Comparison of ENCODE assay signal across 12 mouse cellular contexts in genomic region chr4:126732111-126732510, GRCm38 (mm10). TPM values are rescaled to one million over a fixed set of nuclear protein-coding genes. Genes with fewer than 3 reads are reported as not detected.
DNase-seq lines count a peak whose midpoint lies in the region; ATAC-seq lines count a peak whose summit lies in the region.
"Had no signal": no experiment of that assay in that cellular context is flagged by ENCODE, and none has a peak within 500 bp of the region (broad histone marks: within the 10 kb centered on the region; RNA-seq: fewer than 3 reads in every experiment).

No protein-coding gene starts in this region.

- no peaks in the 10 kb centered on the region for H3K9me3 ChIP-seq in forebrain, embryonic 12.5 days
- no peaks in the 10 kb centered on the region for H3K9me3 ChIP-seq in forebrain, embryonic 16.5 days (ENCODE audit: control insufficient read depth, low read length)
- no peaks in the 10 kb centered on the region for H3K9me3 ChIP-seq in lung, embryonic 15.5 days
- H3K9me3 ChIP-seq in limb, embryonic 13.5 days = no peaks in the 10 kb centered on the region
- H3K9me3 ChIP-seq in stomach, embryonic 16.5 days (replicated peaks; ENCODE audit: control insufficient read depth, low read length) = no peaks in the 10 kb centered on the region

- H3K27me3 ChIP-seq in forebrain, embryonic 12.5 days = peaks cover 84% of the 10 kb centered on the region
- peaks cover 61% of the 10 kb centered on the region for H3K27me3 ChIP-seq in forebrain, embryonic 16.5 days (replicated peaks; ENCODE audit: control insufficient read depth, insufficient read depth, low read length)
- peaks cover 79% of the 10 kb centered on the region for H3K27me3 ChIP-seq in lung, embryonic 15.5 days
- peaks cover 87% of the 10 kb centered on the region for H3K27me3 ChIP-seq in limb, embryonic 13.5 days
- peaks cover 76% of the 10 kb centered on the region for H3K27me3 ChIP-seq in stomach, embryonic 16.5 days (ENCODE audit: control insufficient read depth, insufficient read depth, low read length)

- peaks cover 22% of the 10 kb centered on the region for H3K4me1 ChIP-seq in forebrain, embryonic 12.5 days
- H3K4me1 ChIP-seq in forebrain, embryonic 16.5 days (replicated peaks; ENCODE audit: control insufficient read depth, insufficient read depth, low read length) = peaks cover 10% of the 10 kb centered on the region
- peaks cover 21% of the 10 kb centered on the region for H3K4me1 ChIP-seq in lung, embryonic 15.5 days
- peaks cover 24% of the 10 kb centered on the region for H3K4me1 ChIP-seq in limb, embryonic 13.5 days
- peaks cover 13% of the 10 kb centered on the region; the same call in 1 of the 2 replicates for H3K4me1 ChIP-seq in stomach, embryonic 16.5 days (ENCODE audit: control insufficient read depth, insufficient read depth, low read length)

- WGBS in forebrain, embryonic 12.5 days = under 1% methylated on average over 18 of the region's 18 CpGs
- WGBS in forebrain, embryonic 16.5 days = 1% methylated on average over 18 of the region's 18 CpGs
- 3% methylated on average over 18 of the region's 18 CpGs for WGBS in lung, embryonic 15.5 days
- 5% methylated on average over 18 of the region's 18 CpGs for WGBS in limb, embryonic 13.5 days
- WGBS in stomach, embryonic 16.5 days = 4% methylated on average over 18 of the region's 18 CpGs

- H3K27ac ChIP-seq in forebrain, embryonic 12.5 days = no peak overlapping the region
- no peak overlapping the region for H3K27ac ChIP-seq in forebrain, embryonic 16.5 days (ENCODE audit: low read length)
- H3K27ac ChIP-seq in lung, embryonic 15.5 days = no peak overlapping the region
- H3K27ac ChIP-seq in limb, embryonic 13.5 days = no peak overlapping the region
- H3K27ac ChIP-seq in stomach, embryonic 16.5 days (ENCODE audit: low read length) = no peak overlapping the region

- H3K4me3 ChIP-seq in forebrain, embryonic 12.5 days (replicated peaks) = 0 out of 2 replicates have a peak overlapping the region, but pooled peaks have one; percentile 0
- H3K4me3 ChIP-seq in forebrain, embryonic 16.5 days (replicated peaks; ENCODE audit: low read length) = no peak overlapping the region
- H3K4me3 ChIP-seq in lung, embryonic 15.5 days = peak overlapping the region; percentile 1; the same call in 1 of the 2 replicates
- H3K4me3 ChIP-seq in limb, embryonic 13.5 days = peak overlapping the region; percentile 13
- H3K4me3 ChIP-seq in stomach, embryonic 16.5 days (replicated peaks; ENCODE audit: low read length) = peak overlapping the region; percentile 5; the same call in 1 of the 2 replicates

- ATAC-seq in forebrain, embryonic 12.5 days (ENCODE audit: low FRiP score) = no peak
- ATAC-seq in forebrain, embryonic 16.5 days = no peak
- no peak for ATAC-seq in lung, embryonic 15.5 days (ENCODE audit: borderline replicate concordance, extremely low read depth, low FRiP score, low TSS enrichment)
- no peak for ATAC-seq in limb, embryonic 13.5 days (ENCODE audit: low FRiP score, low read depth)
- ATAC-seq in stomach, embryonic 16.5 days (ENCODE audit: insufficient read depth, low FRiP score) = no peak

- peak overlapping the region; percentile 22; the same call in 1 of the 2 replicates for H3K4me2 ChIP-seq in forebrain, embryonic 12.5 days
- H3K4me2 ChIP-seq in forebrain, embryonic 16.5 days (ENCODE audit: low read length) = no peak overlapping the region
- H3K4me2 ChIP-seq in lung, embryonic 15.5 days = peak overlapping the region; percentile 17
- H3K4me2 ChIP-seq in limb, embryonic 13.5 days (replicated peaks) = peak overlapping the region; percentile 46
- H3K4me2 ChIP-seq in stomach, embryonic 16.5 days (ENCODE audit: low read depth, low read length) = peak overlapping the region; percentile 24; the same call in 1 of the 2 replicates

- DNase-seq in lung, postnatal 10 days = no peak
- no peak for DNase-seq in right cerebral cortex, postnatal 10 days (ENCODE audit: low spot score in 2 of 2)
- DNase-seq in adrenal gland, postnatal 14 days = no peak

- H3K36me3 ChIP-seq in forebrain, embryonic 12.5 days (replicated peaks) = no peaks in the 10 kb centered on the region
- no peaks in the 10 kb centered on the region for H3K36me3 ChIP-seq in forebrain, embryonic 16.5 days (ENCODE audit: control insufficient read depth, insufficient read depth)
- no peaks in the 10 kb centered on the region for H3K36me3 ChIP-seq in lung, embryonic 15.5 days
- no peaks in the 10 kb centered on the region for H3K36me3 ChIP-seq in limb, embryonic 13.5 days
- H3K36me3 ChIP-seq in stomach, embryonic 16.5 days (ENCODE audit: control insufficient read depth, insufficient read depth, low read length) = no peaks in the 10 kb centered on the region

- no peak overlapping the region; the same call in 1 of the 2 replicates for H3K9ac ChIP-seq in forebrain, embryonic 12.5 days
- H3K9ac ChIP-seq in forebrain, embryonic 16.5 days (replicated peaks; ENCODE audit: low read depth, low read length) = no peak overlapping the region
- H3K9ac ChIP-seq in lung, embryonic 15.5 days = no peak overlapping the region
- H3K9ac ChIP-seq in limb, embryonic 13.5 days = no peak overlapping the region
- H3K9ac ChIP-seq in stomach, embryonic 16.5 days (ENCODE audit: low read length) = no peak overlapping the region

RNA-seq across cellular contexts. Expression of gene Tfap2e, which starts 3.9 kb away (rescaled TPM):
- polyA plus RNA-seq in forebrain, embryonic 12.5 days (2016; fragmentation: Nextera tagmentation; extraction: Ambion mirVana) = 0.87 and 1.2 TPM in 2 replicates
- polyA plus RNA-seq in forebrain, embryonic 16.5 days (2015; fragmentation: Nextera tagmentation; extraction: Ambion mirVana) = 0.34 and 0.75 TPM in 2 replicates
- 0.08 and 0.09 TPM in 2 replicates for polyA plus RNA-seq in lung, embryonic 15.5 days (2015; fragmentation: Nextera tagmentation; extraction: Ambion mirVana)
- 0.06 TPM in 1 of 2 replicates, not detected in the other for polyA plus RNA-seq in limb, embryonic 13.5 days (2015; fragmentation: Nextera tagmentation; extraction: Ambion mirVana)
- not detected in 2 replicates for polyA plus RNA-seq in stomach, embryonic 16.5 days (2015; fragmentation: Nextera tagmentation; extraction: Ambion mirVana)
- total RNA-seq in adrenal gland, postnatal 14 days (2021) = not detected in 2 replicates
- total RNA-seq: gastrocnemius, adult 18-20 months; left cerebral cortex, postnatal 25 days; megakaryocyte progenitor cell, adult 5-6 weeks had no signal
- polyA plus RNA-seq: cortical plate, adult 2 months had no signal

RNA-seq across cellular contexts. Expression of gene Ncdn, which starts 21.1 kb away (rescaled TPM):
- polyA plus RNA-seq in forebrain, embryonic 12.5 days (2016; fragmentation: Nextera tagmentation; extraction: Ambion mirVana) = 46.4 and 52.3 TPM in 2 replicates
- polyA plus RNA-seq in forebrain, embryonic 16.5 days (2015; fragmentation: Nextera tagmentation; extraction: Ambion mirVana) = 120 and 129 TPM in 2 replicates
- 26.0 and 28.2 TPM in 2 replicates for polyA plus RNA-seq in lung, embryonic 15.5 days (2015; fragmentation: Nextera tagmentation; extraction: Ambion mirVana)
- polyA plus RNA-seq in limb, embryonic 13.5 days (2015; fragmentation: Nextera tagmentation; extraction: Ambion mirVana) = 31.8 and 34.6 TPM in 2 replicates
- 25.4 and 26.1 TPM in 2 replicates for polyA plus RNA-seq in stomach, embryonic 16.5 days (2015; fragmentation: Nextera tagmentation; extraction: Ambion mirVana)
- 23.8 and 30.8 TPM in 2 replicates for total RNA-seq in adrenal gland, postnatal 14 days (2021)

RNA-seq across cellular contexts. Expression of gene AU040320, which starts 21.2 kb away (rescaled TPM):
- 32.9 and 33.5 TPM in 2 replicates for polyA plus RNA-seq in forebrain, embryonic 12.5 days (2016; fragmentation: Nextera tagmentation; extraction: Ambion mirVana)
- 32.8 and 35.0 TPM in 2 replicates for polyA plus RNA-seq in forebrain, embryonic 16.5 days (2015; fragmentation: Nextera tagmentation; extraction: Ambion mirVana)
- 22.0 and 22.3 TPM in 2 replicates for polyA plus RNA-seq in lung, embryonic 15.5 days (2015; fragmentation: Nextera tagmentation; extraction: Ambion mirVana)
- 16.9 and 17.6 TPM in 2 replicates for polyA plus RNA-seq in limb, embryonic 13.5 days (2015; fragmentation: Nextera tagmentation; extraction: Ambion mirVana)
- polyA plus RNA-seq in stomach, embryonic 16.5 days (2015; fragmentation: Nextera tagmentation; extraction: Ambion mirVana) = 24.1 and 27.8 TPM in 2 replicates
- 28.9 and 32.4 TPM in 2 replicates for total RNA-seq in adrenal gland, postnatal 14 days (2021)

RNA-seq across cellular contexts. Expression of gene Psmb2, which starts 54.7 kb away (rescaled TPM):
- 472 and 480 TPM in 2 replicates for polyA plus RNA-seq in forebrain, embryonic 12.5 days (2016; fragmentation: Nextera tagmentation; extraction: Ambion mirVana)
- 432 and 443 TPM in 2 replicates for polyA plus RNA-seq in forebrain, embryonic 16.5 days (2015; fragmentation: Nextera tagmentation; extraction: Ambion mirVana)
- polyA plus RNA-seq in lung, embryonic 15.5 days (2015; fragmentation: Nextera tagmentation; extraction: Ambion mirVana) = 487 and 509 TPM in 2 replicates
- 501 and 520 TPM in 2 replicates for polyA plus RNA-seq in limb, embryonic 13.5 days (2015; fragmentation: Nextera tagmentation; extraction: Ambion mirVana)
- 432 and 438 TPM in 2 replicates for polyA plus RNA-seq in stomach, embryonic 16.5 days (2015; fragmentation: Nextera tagmentation; extraction: Ambion mirVana)
- total RNA-seq in adrenal gland, postnatal 14 days (2021) = 184 and 190 TPM in 2 replicates
